Mouse (Mus musculus) liver, postnatal 0 days (tissue): ENCODE measurements around the gene Zfp87. TPM values are rescaled to one million over a fixed set of nuclear protein-coding genes. Genes with fewer than 3 reads are reported as not detected.

Experiments used
- ATAC-seq: fragments of 200-750 bp; cut with Nextera tagmentation; 2 replicates; pipeline ENCODE4 v1.8.0; 2017; ENCODE audit warnings: mild to moderate bottlenecking, moderate library complexity
- DNase-seq: peaks from one replicate; pipeline ENCODE4 v3.0.0-alpha.2; 2016
- H3K27ac ChIP-seq: fragments of 300-500 bp; sonication (generic); 2 replicates; pipeline ENCODE4 v1.5.1; 2014; ENCODE audit warnings: antibody characterized with exemption, moderate library complexity, mild to moderate bottlenecking, low read depth
- H3K27me3 ChIP-seq: fragments of 300-500 bp; sonication (generic); 2 replicates; pipeline ENCODE4 v1.6.1; 2014; ENCODE audit warnings: low read length, control low read depth, mixed read lengths; ENCODE audit not compliant: insufficient read depth
- H3K36me3 ChIP-seq: fragments of 300-500 bp; sonication (generic); replicated peaks from 2 replicates; pipeline ENCODE4 v1.6.1; 2014; ENCODE audit warnings: mild to moderate bottlenecking, control low read depth, low read length, moderate library complexity, mixed read lengths; ENCODE audit not compliant: insufficient read depth
- H3K4me1 ChIP-seq: fragments of 300-500 bp; sonication (generic); 2 replicates; pipeline ENCODE4 v1.6.1; 2014; ENCODE audit warnings: antibody characterized with exemption, mild to moderate bottlenecking, control low read depth; ENCODE audit not compliant: insufficient read depth
- H3K4me2 ChIP-seq: fragments of 300-500 bp; sonication (generic); 2 replicates; pipeline ENCODE4 v1.6.1; 2014; ENCODE audit warnings: low read depth, mild to moderate bottlenecking, low read length, moderate library complexity, mixed read lengths
- H3K4me3 ChIP-seq: fragments of 300-500 bp; sonication (generic); 2 replicates; pipeline ENCODE4 v1.5.1; 2014; ENCODE audit warnings: low read depth, low read length
- H3K9ac ChIP-seq: fragments of 300-500 bp; sonication (generic); replicated peaks from 2 replicates; pipeline ENCODE4 v1.6.1; 2014; ENCODE audit warnings: mild to moderate bottlenecking, moderate library complexity
- H3K9me3 ChIP-seq: fragments of 300-500 bp; sonication (generic); 2 replicates; pipeline ENCODE4 v1.6.1; 2016; ENCODE audit warnings: mild to moderate bottlenecking, control low read depth, low read length, mixed read lengths
- CTCF ChIP-seq: sonication (generic); IDR thresholded peaks from 2 replicates; pipeline ENCODE4 v1.5.1; 2016; ENCODE audit warnings: antibody characterized with exemption, low read depth
- EP300 ChIP-seq: IDR thresholded peaks from 2 replicates; pipeline ENCODE4 v1.6.1; 2016; ENCODE audit warnings: antibody characterized with exemption, low read depth, mild to moderate bottlenecking
- WGBS: fragments of 180-500 bp; shearing (Covaris S2); extraction: QIAGEN DNeasy Blood & Tissue Kit; methylation state at CpG from one replicate; pipeline ENCODE4 v1.1.7; 2014; ENCODE audit not compliant: insufficient replicate concordance; 5-methylcytosine and 5-hydroxymethylcytosine counted together
- polyA plus RNA-seq: library from polyadenylated mRNA; unstranded; fragments of >200 nt; fragmentation: Nextera tagmentation; extraction: Ambion mirVana; gene quantifications from 2 replicates; pipeline ENCODE4 v1.2.1, GENCODE M21; 2015

The Zfp87 gene
- polyA plus RNA-seq, 1 experiment from 2014 or later: 11.5 TPM

DNA sequence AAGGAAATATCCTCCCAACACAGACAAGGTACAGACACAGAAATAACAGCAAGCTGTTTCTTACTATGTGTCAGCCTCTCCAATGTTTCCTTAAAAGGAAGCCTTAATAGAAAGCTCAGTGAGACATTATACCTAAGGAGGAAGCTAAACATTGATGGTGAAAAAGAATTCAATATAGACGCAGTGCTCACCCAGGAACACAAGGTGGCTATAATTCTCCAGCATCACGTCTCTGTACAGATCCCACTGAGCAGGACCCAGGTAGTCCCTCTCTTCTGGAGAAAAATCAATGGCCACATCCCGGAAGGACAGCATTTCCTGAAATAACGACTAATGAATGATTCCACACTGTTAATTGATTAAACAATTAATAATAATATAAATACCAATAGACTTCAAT, 44.4 kb downstream of the Zfp87 start:
- no peak overlapping the region for H3K4me3 ChIP-seq
- H3K4me1 ChIP-seq: peaks cover 8% of the 10 kb centered on the region; the same call in 1 of the 2 replicates
- H3K9me3 ChIP-seq: no peaks in the 10 kb centered on the region
- H3K36me3 ChIP-seq: peaks cover 6% of the 10 kb centered on the region
- peak; percentile 31 for TF ChIP-seq CTCF
- no peak for TF ChIP-seq EP300
- H3K9ac ChIP-seq: no peak overlapping the region
- no peak overlapping the region for H3K27ac ChIP-seq
- no peak overlapping the region for H3K4me2 ChIP-seq
- H3K27me3 ChIP-seq: no peaks in the 10 kb centered on the region
- ATAC-seq (no peak), DNase-seq (no peak)
- WGBS: 66% methylated on average over 4 of the region's 4 CpGs

DNA sequence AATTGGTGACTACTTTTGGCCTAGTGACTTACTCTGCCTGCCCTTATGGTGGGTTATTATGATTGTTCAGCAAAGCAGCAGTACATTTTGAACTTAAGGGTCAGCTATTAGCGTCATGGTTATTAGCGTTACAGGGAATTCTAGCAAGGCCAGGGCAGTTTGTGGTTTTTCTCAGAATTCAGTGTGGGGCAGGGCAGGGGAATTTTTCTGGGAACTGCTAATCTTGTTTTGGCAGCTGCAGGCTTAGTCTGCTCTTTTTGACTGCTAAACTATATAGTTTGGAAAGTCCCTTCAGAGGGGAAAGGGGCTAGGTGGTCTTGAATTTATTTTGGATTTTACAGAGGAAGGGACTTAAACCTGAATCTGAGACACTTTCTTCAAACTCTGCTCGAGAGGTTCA, 56.7 kb downstream of the Zfp87 start:
- Histone ChIP-seq H3K36me3 (peaks cover 11% of the 10 kb centered on the region), H3K4me3 (no peak overlapping the region), H3K27me3 (no peaks in the 10 kb centered on the region), H3K4me2 (no peak overlapping the region), H3K9me3 (no peaks in the 10 kb centered on the region), H3K27ac (no peak overlapping the region), H3K9ac (no peak overlapping the region), H3K4me1 (peaks cover 2% of the 10 kb centered on the region; the same call in 1 of the 2 replicates)
- no peak for ATAC-seq
- DNase-seq: no peak
- TF ChIP-seq EP300 (no peak), CTCF (no peak)
- WGBS: 78% methylated on average over 3 of the region's 3 CpGs

Other genes starting within 250 kb of the Zfp87 start
- gene Zfp458, start 247.7 kb downstream of the Zfp87 start, polyA plus RNA-seq: 0.30 and 0.40 TPM in 2 replicates
- 0.19 and 0.39 TPM in 2 replicates for gene Zfp457, start 219.7 kb downstream of the Zfp87 start, polyA plus RNA-seq
- gene Zfp595, start 193.6 kb downstream of the Zfp87 start, polyA plus RNA-seq: 0.63 and 0.65 TPM in 2 replicates
- 0.25 TPM in 1 of 2 replicates, not detected in the other for gene Gm28044, start 165.6 kb downstream of the Zfp87 start, polyA plus RNA-seq
- 0.45 and 0.52 TPM in 2 replicates for gene Zfp953, start 165.6 kb downstream of the Zfp87 start, polyA plus RNA-seq
- gene Gm28041, start 150.4 kb downstream of the Zfp87 start, polyA plus RNA-seq: 0.42 TPM in 1 of 2 replicates, not detected in the other
- gene Zfp456, start 150.4 kb downstream of the Zfp87 start, polyA plus RNA-seq: 0.41 and 0.58 TPM in 2 replicates
- 1.4 and 2.1 TPM in 2 replicates for gene Zfp429, start 126.4 kb downstream of the Zfp87 start, polyA plus RNA-seq
- gene Zfp459, start 104.8 kb downstream of the Zfp87 start, polyA plus RNA-seq: not detected in 2 replicates
- 4.5 and 5.0 TPM in 2 replicates for gene Zfp874a, start 74.6 kb downstream of the Zfp87 start, polyA plus RNA-seq
- 2.0 and 2.1 TPM in 2 replicates for gene Zfp874b, start 41.9 kb downstream of the Zfp87 start, polyA plus RNA-seq
- 2.1 and 2.5 TPM in 2 replicates for gene Zfp58, start 25.6 kb downstream of the Zfp87 start, polyA plus RNA-seq
- not detected in 2 replicates for gene Gm26965, start within 50 bp of the Zfp87 start, polyA plus RNA-seq
- gene Zfp748, start 27.7 kb upstream of the Zfp87 start, polyA plus RNA-seq: 1.6 and 1.9 TPM in 2 replicates
- 0.84 and 1.2 TPM in 2 replicates for gene Zfp729b, start 83.5 kb upstream of the Zfp87 start, polyA plus RNA-seq
- gene Gm49345, start 111.6 kb upstream of the Zfp87 start, polyA plus RNA-seq: 0.08 TPM in 1 of 2 replicates, not detected in the other
- 0.58 and 1.1 TPM in 2 replicates for gene Zfp729a, start 111.6 kb upstream of the Zfp87 start, polyA plus RNA-seq
- gene Zfp738, start 160.9 kb upstream of the Zfp87 start, polyA plus RNA-seq: 1.8 and 1.9 TPM in 2 replicates
- gene Zfp65, start 203.0 kb upstream of the Zfp87 start, polyA plus RNA-seq: 0.69 and 0.99 TPM in 2 replicates
- gene Zfp85, start 229.1 kb upstream of the Zfp87 start, polyA plus RNA-seq: 0.72 and 1.1 TPM in 2 replicates